Mouse (Mus musculus): ENCODE measurements around the gene Fndc3b. TPM values are rescaled to one million over a fixed set of nuclear protein-coding genes. Genes with fewer than 3 reads are reported as not detected.

The Fndc3b gene
- polyA plus RNA-seq, 1 experiment from 2014 or later, result 13.3 TPM

- H3K27ac ChIP-seq (ENCODE audit: low read depth, low read length), result no peak overlapping the region
- peaks cover 20% of the 10 kb centered on the region for H3K4me1 ChIP-seq (replicated peaks; ENCODE audit: control insufficient read depth, insufficient read depth, low read length)
- no peak for TF ChIP-seq CTCF (IDR thresholded peaks at IDR 0.05; ENCODE audit: low read depth)
- H3K27me3 ChIP-seq (replicated peaks; ENCODE audit: control insufficient read depth, insufficient read depth, low read length), result no peaks in the 10 kb centered on the region
- H3K36me3 ChIP-seq (ENCODE audit: control insufficient read depth, insufficient read depth), result peaks cover 10% of the 10 kb centered on the region; the same call in 1 of the 2 replicates
- WGBS, result 63% methylated on average over 14 of the region's 14 CpGs
- H3K4me3 ChIP-seq (ENCODE audit: low read depth, low read length), result no peak overlapping the region
- no peaks in the 10 kb centered on the region for H3K9me3 ChIP-seq (ENCODE audit: control insufficient read depth)
- no peak overlapping the region for H3K4me2 ChIP-seq (replicated peaks; ENCODE audit: low read depth)
- H3K9ac ChIP-seq (ENCODE audit: low read depth, low read length), result no peak overlapping the region
- no peak for ATAC-seq
Measured at GRCm38 (mm10) chr3:27685650-27686208, 25.4 kb downstream of the Fndc3b start.

GRCm38 (mm10) chr3:27685134-27685533 is 26.0 kb downstream of the Fndc3b start:
- Histone ChIP-seq H3K27ac (ENCODE audit: low read depth, low read length) (no peak overlapping the region), H3K4me1 (replicated peaks; ENCODE audit: control insufficient read depth, insufficient read depth, low read length) (peaks cover 15% of the 10 kb centered on the region), H3K4me3 (ENCODE audit: low read depth, low read length) (no peak overlapping the region), H3K9me3 (ENCODE audit: control insufficient read depth) (no peaks in the 10 kb centered on the region), H3K36me3 (ENCODE audit: control insufficient read depth, insufficient read depth) (peaks cover 16% of the 10 kb centered on the region; the same call in 1 of the 2 replicates), H3K27me3 (replicated peaks; ENCODE audit: control insufficient read depth, insufficient read depth, low read length) (no peaks in the 10 kb centered on the region), H3K4me2 (replicated peaks; ENCODE audit: low read depth) (no peak overlapping the region), H3K9ac (ENCODE audit: low read depth, low read length) (no peak overlapping the region)
- WGBS, result 78% methylated on average over 6 of the region's 6 CpGs
- no peak for TF ChIP-seq CTCF (IDR thresholded peaks at IDR 0.05; ENCODE audit: low read depth)
- no peak for ATAC-seq

- Histone ChIP-seq H3K9me3 (ENCODE audit: control insufficient read depth) (no peaks in the 10 kb centered on the region), H3K36me3 (ENCODE audit: control insufficient read depth, insufficient read depth) (peaks cover 20% of the 10 kb centered on the region; the same call in 1 of the 2 replicates), H3K4me1 (replicated peaks; ENCODE audit: control insufficient read depth, insufficient read depth, low read length) (0 out of 2 replicates have a peak, but pooled peaks cover 4% of the 10 kb centered on the region), H3K4me3 (ENCODE audit: low read depth, low read length) (no peak overlapping the region), H3K9ac (ENCODE audit: low read depth, low read length) (no peak overlapping the region), H3K4me2 (replicated peaks; ENCODE audit: low read depth) (no peak overlapping the region), H3K27me3 (replicated peaks; ENCODE audit: control insufficient read depth, insufficient read depth, low read length) (no peaks in the 10 kb centered on the region), H3K27ac (ENCODE audit: low read depth, low read length) (no peak overlapping the region)
- 61% methylated on average over 4 of the region's 4 CpGs for WGBS
- no peak for ATAC-seq
- TF ChIP-seq CTCF (IDR thresholded peaks at IDR 0.05; ENCODE audit: low read depth), result no peak
Measured at GRCm38 (mm10) chr3:27683374-27683773, 27.7 kb downstream of the Fndc3b start.

GRCm38 (mm10) chr3:27677574-27677973 is 33.5 kb downstream of the Fndc3b start:
- no peak overlapping the region for H3K27ac ChIP-seq (ENCODE audit: low read depth, low read length)
- no peak overlapping the region for H3K9ac ChIP-seq (ENCODE audit: low read depth, low read length)
- 68% methylated on average over 6 of the region's 6 CpGs for WGBS
- ATAC-seq, result no peak
- H3K4me2 ChIP-seq (replicated peaks; ENCODE audit: low read depth), result no peak overlapping the region
- H3K27me3 ChIP-seq (replicated peaks; ENCODE audit: control insufficient read depth, insufficient read depth, low read length), result no peaks in the 10 kb centered on the region
- H3K4me3 ChIP-seq (ENCODE audit: low read depth, low read length), result no peak overlapping the region
- TF ChIP-seq CTCF (IDR thresholded peaks at IDR 0.05; ENCODE audit: low read depth), result no peak
- H3K4me1 ChIP-seq (replicated peaks; ENCODE audit: control insufficient read depth, insufficient read depth, low read length), result no peaks in the 10 kb centered on the region
- no peaks in the 10 kb centered on the region for H3K9me3 ChIP-seq (ENCODE audit: control insufficient read depth)
- peaks cover 24% of the 10 kb centered on the region for H3K36me3 ChIP-seq (ENCODE audit: control insufficient read depth, insufficient read depth)

- no peak for ATAC-seq
- WGBS, result 55% methylated on average over 7 of the region's 7 CpGs
Measured at GRCm38 (mm10) chr3:27673660-27674059, 37.4 kb downstream of the Fndc3b start.

GRCm38 (mm10) chr3:27670416-27670815 is 40.7 kb downstream of the Fndc3b start:
- no peak for ATAC-seq
- Histone ChIP-seq H3K4me1 (replicated peaks; ENCODE audit: control insufficient read depth, insufficient read depth, low read length) (0 out of 2 replicates have a peak, but pooled peaks cover 3% of the 10 kb centered on the region), H3K9ac (ENCODE audit: low read depth, low read length) (no peak overlapping the region), H3K27me3 (replicated peaks; ENCODE audit: control insufficient read depth, insufficient read depth, low read length) (no peaks in the 10 kb centered on the region), H3K4me3 (ENCODE audit: low read depth, low read length) (no peak overlapping the region), H3K4me2 (replicated peaks; ENCODE audit: low read depth) (no peak overlapping the region), H3K36me3 (ENCODE audit: control insufficient read depth, insufficient read depth) (peaks cover 3% of the 10 kb centered on the region; the same call in 1 of the 2 replicates), H3K27ac (ENCODE audit: low read depth, low read length) (no peak overlapping the region), H3K9me3 (ENCODE audit: control insufficient read depth) (no peaks in the 10 kb centered on the region)
- TF ChIP-seq CTCF (IDR thresholded peaks at IDR 0.05; ENCODE audit: low read depth), result no peak
- WGBS, result 79% methylated on average over 12 of the region's 12 CpGs

More at GRCm38 (mm10) chr3:27673660-27674059, 37.4 kb downstream of the Fndc3b start:
- Histone ChIP-seq H3K27ac (ENCODE audit: low read depth, low read length) (no peak overlapping the region), H3K9ac (ENCODE audit: low read depth, low read length) (no peak overlapping the region), H3K4me1 (replicated peaks; ENCODE audit: control insufficient read depth, insufficient read depth, low read length) (no peaks in the 10 kb centered on the region), H3K27me3 (replicated peaks; ENCODE audit: control insufficient read depth, insufficient read depth, low read length) (no peaks in the 10 kb centered on the region), H3K36me3 (ENCODE audit: control insufficient read depth, insufficient read depth) (peaks cover 4% of the 10 kb centered on the region; the same call in 1 of the 2 replicates), H3K4me3 (ENCODE audit: low read depth, low read length) (no peak overlapping the region), H3K4me2 (replicated peaks; ENCODE audit: low read depth) (no peak overlapping the region), H3K9me3 (ENCODE audit: control insufficient read depth) (no peaks in the 10 kb centered on the region)
- TF ChIP-seq CTCF (IDR thresholded peaks at IDR 0.05; ENCODE audit: low read depth), result no peak
